Mouse (Mus musculus) gonadal fat pad, adult 2 months (tissue): Measurements from ENCODE around the gene Matn1. TPM values are rescaled to one million over a fixed set of nuclear protein-coding genes. Genes with fewer than 3 reads are reported as not detected.

Experiments
- DNase-seq: peaks from one replicate; pipeline ENCODE4 v3.0.0-alpha.2; 2012; ENCODE audit warnings: low read depth
- polyA plus RNA-seq: library from polyadenylated mRNA; depleted of rRNA; stranded (reverse); fragments of >200 nt; gene quantifications from 2 replicates; pipeline ENCODE4 v1.2.3, GENCODE M21; 2012; rRNA removed

Matn1 gene
- polyA plus RNA-seq: not detected in 2 replicates

- DNase-seq: no peak
Observed at GRCm38 (mm10) chr4:130944112-130944511, at the start of gene Matn1. Matn1 (plus strand) TSS chr4:130944385.

DNA sequence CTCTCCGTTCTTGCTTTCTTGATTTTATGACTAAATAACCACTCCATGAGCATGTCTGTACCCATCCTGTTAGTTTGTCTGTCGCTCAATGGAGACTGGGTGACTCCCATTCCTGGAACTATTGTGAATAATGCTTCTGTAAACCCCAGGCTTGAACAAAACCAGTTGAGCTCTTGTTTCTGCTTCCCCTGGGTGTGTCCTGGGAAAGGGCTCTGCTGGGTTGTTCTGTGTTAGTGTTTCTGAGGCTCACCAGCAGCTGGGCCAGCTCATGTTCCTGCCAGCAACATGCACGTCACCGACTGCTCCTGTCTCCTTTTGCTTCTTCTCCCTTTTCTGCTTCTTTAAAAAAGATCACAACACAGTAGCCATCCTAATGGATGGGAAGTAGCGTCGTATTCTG is 48.5 kb upstream of the Matn1 start:
- DNase-seq: no peak

GRCm38 (mm10) chr4:130896372-130896771 is 47.8 kb upstream of the Matn1 start:
- DNase-seq: no peak

GRCm38 (mm10) chr4:130899383-130899781 is 44.8 kb upstream of the Matn1 start:
- DNase-seq: no peak

DNA sequence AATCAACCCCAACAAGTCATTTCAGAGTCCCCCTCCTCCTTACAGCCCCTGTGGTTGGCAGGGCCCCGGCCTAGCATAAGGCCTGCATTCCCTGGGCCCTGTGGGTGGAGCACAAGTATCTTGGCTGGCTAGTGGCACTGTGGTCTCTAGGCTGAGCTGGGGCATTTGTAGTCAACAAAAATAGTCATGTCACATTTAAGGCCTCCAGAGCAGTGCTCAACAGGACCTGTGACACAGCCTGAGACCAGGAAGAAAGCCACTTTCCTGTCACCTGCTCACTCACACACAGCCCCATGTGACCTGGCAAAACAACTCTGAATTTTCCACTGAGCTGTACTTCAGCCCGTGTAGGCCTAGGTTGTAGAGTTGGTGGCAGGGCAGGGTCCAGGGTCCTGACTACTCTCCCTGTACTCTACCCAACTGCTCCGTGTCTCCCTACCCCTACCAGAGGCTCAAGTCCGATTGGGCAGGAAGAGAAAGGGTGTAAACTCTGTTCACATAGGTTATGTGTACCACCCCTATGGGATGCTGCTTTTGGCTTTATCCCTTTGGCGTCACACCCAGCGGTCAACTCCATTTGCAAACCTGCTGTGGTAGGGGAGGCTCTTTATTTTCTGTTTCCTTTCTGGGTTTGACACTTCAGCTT is 44.3 kb upstream of the Matn1 start:
- DNase-seq: no peak

DNA sequence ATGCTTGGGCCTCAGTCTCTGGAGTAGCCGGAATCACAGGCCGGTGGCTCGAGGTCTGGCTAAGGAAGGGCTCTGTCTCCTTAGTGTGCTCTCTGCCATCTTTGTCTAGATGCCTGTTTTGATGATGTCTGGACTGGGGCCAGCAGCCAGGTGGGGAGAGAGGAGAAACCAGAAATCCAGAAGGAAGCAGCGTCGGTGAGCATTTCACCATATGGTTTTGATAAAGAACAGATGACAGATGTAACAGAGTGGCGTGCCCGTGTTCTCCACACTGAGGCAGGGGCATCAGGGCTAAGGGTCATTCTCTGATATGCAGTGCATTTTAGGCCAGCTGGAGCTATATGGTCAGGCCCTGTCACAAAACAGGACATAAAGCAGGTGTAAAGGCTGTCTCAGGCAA is 43.4 kb upstream of the Matn1 start:
- DNase-seq: no peak

DNA sequence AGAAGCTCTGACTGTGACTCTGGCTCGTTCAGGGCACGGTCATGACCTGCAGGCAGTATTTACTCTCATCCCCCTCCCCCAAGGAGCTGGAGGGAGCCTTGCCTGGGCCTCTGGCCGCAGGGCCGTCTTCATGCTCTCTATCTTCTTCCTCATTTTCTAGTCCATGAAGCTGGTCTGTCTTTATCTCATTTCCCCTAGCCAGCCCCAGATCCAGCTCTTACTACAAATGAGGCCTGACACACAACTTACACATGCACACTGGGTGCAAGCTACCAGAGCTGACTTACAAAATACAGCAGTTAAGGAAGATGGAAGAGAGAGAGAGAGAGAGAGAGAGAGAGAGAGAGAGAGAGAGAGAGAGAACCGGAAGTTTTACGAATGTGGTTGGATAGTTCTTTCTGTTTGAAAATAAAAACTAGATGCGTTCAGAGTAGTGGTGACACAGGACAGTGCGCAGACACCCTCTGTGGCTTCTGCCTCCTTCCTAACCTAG is 41.9 kb upstream of the Matn1 start:
- no peak for DNase-seq

DNA sequence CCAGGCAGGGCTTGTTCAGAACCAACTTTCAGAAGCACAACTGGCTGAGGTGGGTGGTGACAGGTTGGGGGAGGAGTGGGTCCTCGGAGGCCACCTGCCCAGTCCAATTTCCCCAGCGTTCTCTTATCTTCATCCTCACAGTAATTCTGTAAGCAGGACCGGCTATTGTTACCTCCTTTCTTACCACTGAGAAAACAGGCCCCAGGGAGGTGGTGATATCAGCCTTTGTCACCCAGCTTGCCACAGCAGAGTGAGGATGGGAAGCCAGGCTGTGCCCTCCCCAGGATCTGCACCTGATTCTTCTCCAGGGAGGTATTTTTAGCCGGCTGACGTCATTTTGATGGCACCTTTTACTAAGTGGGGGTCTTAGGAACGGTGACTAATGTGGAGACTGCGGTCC is 39.2 kb upstream of the Matn1 start:
- no peak for DNase-seq

DNA sequence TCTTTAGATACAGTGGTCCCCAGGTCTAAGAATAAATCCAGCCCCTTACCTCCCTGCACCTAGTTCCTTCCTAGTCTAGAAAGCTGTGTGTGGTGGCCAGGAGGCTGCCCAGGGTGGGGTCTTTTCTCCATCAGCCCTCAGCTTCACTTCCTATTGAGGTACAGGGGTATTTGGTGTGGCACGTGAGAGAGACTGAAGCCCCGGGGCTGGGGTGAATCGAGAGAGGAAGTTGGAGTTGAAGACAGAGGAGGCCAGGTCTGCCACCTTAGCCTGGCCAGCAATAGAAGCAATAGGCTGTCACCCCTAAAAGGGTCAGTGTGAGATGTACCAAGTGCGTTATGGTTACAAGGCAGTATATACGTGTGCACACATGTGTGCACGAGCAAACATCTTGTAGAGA is 38.3 kb upstream of the Matn1 start:
- DNase-seq: no peak

DNA sequence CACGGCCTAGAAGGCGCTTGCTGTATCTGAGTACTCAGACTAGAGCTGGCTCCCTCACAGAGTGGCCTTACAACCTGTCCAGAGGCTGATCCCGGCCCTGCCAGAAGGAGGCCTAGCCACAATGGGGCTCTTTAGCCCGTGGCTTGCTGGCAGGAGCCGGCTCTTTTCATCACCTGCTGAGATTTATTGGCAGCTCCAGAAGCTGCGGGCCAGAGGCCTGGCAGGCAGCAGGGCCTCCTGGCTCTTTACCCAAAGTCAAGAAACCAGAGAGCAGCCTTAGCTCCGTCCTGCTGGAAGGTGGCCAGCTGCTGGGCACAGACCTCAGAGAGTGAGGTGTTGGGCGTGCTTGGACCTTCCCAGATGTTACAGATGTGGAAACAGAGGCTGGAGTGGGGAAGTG is 37.9 kb upstream of the Matn1 start:
- no peak for DNase-seq

- DNase-seq: no peak
Observed at GRCm38 (mm10) chr4:130907200-130908069, 36.8 kb upstream of the Matn1 start.

GRCm38 (mm10) chr4:130908133-130908532 is 36.1 kb upstream of the Matn1 start:
- no peak for DNase-seq

- peak; percentile 5 for DNase-seq
Observed at GRCm38 (mm10) chr4:130909167-130909874, 34.9 kb upstream of the Matn1 start.

DNA sequence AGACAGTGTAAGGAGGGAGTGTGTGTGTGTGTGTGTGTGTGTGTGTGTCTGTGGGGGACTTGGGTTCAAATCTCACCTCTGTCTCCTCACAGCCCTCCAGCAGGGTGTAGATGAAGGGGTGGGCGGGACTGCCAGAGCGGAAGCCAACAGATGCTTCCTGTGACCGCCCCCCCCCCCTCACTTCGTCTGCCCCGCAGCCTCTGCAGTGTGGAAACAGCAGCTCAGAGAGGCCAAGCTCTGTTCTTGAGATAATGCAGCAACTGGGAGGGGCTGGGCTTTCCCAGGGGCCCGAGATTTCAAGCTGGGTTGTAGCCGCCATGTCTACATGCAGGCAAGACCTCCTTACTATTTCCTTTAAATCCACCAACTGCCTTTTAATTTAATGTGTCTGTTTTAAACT is 33.5 kb upstream of the Matn1 start:
- no peak for DNase-seq

- DNase-seq: no peak
Observed at GRCm38 (mm10) chr4:130912626-130913025, 31.6 kb upstream of the Matn1 start.

DNA sequence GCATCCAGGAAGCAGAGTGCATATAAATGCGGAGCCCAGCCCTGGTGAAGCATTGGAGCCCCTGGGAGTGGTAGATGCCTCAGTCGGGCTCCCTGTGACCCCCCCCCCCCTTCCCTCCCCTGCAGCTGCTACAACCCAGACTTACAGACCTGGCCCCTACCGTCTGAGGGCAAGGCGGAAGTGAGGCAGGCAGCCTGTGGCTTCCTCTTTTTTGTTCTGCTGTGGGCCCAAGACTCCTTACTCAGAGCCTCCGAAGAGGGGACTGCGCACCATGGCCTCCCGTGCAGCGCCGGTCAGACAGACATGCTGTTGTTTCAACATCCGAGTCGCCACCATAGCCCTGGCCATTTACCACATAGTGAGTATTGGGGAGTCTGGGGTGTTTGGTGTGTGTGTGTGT is 31.1 kb upstream of the Matn1 start, which contains the start of gene Laptm5:
TSS of gene Laptm5 (plus strand) at position 49 of the 400 bp plus-strand sequence.
- DNase-seq: no peak

DNA sequence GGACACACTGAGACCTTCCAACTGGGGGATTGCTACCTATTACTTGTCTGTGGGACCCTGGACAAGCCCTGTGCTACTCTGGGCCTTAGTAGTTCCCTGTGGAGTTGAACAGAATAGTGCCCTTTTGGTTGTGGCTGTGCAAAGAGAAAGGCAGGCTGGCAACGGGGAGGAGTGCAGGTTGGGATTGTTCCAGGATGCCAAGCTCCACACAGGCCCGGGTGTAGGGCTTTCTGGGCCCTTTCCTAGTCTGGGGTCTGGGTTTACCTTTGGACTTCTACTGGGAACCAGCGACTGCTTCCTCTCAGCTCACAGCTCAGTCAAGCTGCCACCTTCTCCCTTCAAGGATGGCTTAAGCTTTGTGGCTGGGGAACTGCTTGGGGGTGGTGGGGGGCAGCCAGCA is 30.7 kb upstream of the Matn1 start:
- no peak for DNase-seq

DNA sequence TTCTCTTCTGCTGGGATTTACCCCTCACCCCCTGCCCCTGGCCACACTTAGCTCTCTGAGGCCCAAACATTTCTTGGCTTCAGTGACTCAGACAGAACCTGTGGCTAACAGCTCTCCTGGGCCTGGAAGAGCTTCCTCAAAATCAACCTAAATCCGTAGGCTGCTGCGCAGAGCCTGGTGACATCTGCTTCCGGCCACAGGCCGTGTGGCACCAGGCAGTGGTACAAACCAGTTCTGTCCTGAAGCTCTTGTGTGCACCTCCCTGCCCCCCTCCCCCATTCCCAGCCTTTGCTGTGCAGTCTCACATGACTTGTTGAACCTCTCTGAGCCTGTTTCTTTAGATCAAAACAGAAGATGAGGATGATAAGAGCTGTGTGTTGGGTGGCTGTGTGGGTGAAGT is 30.2 kb upstream of the Matn1 start:
- DNase-seq: no peak

DNA sequence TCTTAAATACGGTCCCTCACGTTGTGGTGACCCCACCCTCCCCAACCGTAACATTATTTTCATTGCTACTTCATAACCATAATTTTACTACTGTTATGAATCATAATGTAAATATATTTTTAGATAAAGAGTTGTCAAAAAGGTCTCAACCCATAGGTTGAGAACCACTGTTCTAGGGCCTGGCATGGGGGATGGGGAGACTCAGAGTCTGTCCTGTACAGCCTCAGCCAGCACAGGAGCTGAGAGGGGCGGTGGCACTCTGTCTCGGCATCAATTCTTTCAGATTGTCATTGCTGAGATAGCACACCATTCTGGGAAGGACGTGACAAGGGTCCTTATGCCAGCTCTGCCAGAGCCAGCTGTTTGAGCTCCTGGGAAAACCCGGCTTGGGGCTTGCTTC is 29.7 kb upstream of the Matn1 start:
- DNase-seq: no peak

GRCm38 (mm10) chr4:130915006-130915667 is 29.0 kb upstream of the Matn1 start:
- no peak for DNase-seq

DNA sequence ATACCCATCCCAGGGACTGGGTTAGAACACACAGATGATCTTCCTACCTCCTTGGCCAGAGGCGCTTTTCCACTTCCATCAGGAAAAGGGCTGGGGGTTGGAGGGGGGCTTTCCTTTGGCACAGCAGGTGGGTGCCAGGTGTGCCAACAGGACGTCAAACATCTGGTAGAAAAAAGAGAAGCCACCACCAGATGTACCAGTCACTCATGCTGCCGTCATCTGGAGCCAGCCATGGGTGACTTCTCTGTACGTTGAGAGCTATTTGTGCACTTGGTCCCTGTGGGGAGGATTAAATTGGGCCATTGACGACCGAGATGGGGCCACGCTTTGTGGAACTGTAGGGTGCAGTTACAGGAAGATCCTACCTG is 28.5 kb upstream of the Matn1 start:
- DNase-seq: no peak

GRCm38 (mm10) chr4:130916639-130917038 is 27.5 kb upstream of the Matn1 start:
- no peak for DNase-seq
